Comparison of ENCODE assay signal across 11 mouse cellular contexts in genomic region chr6:146580381-146580926, GRCm38 (mm10). TPM values are rescaled to one million over a fixed set of nuclear protein-coding genes. Genes with fewer than 3 reads are reported as not detected.
DNase-seq lines count a peak whose midpoint lies in the region; ATAC-seq and TF ChIP-seq lines count a peak whose summit lies in the region.
"Had no signal": no experiment of that assay in that cellular context is flagged by ENCODE, and none has a peak within 500 bp of the region (broad histone marks: within the 10 kb centered on the region; RNA-seq: fewer than 3 reads in every experiment).

No protein-coding gene starts in this region.

- H3K27ac ChIP-seq in liver, embryonic 13.5 days: no peak overlapping the region
- no peak overlapping the region for H3K27ac ChIP-seq in liver, embryonic 11.5 days (ENCODE audit: low read depth, low read length)
- H3K27ac ChIP-seq in heart, embryonic 11.5 days (ENCODE audit: low read depth, low read length): no peak overlapping the region
- no peak overlapping the region for H3K27ac ChIP-seq in hindbrain, postnatal 0 days
- H3K27ac ChIP-seq: forebrain, embryonic 13.5 days; midbrain, embryonic 13.5 days had no signal

- H3K9ac ChIP-seq in liver, embryonic 13.5 days: peak overlapping the region; percentile 34; the same call in 1 of the 2 replicates
- no peak overlapping the region for H3K9ac ChIP-seq in liver, embryonic 11.5 days (ENCODE audit: low read depth, low read length)
- no peak overlapping the region for H3K9ac ChIP-seq in heart, embryonic 11.5 days (ENCODE audit: low read depth, low read length)
- H3K9ac ChIP-seq in hindbrain, postnatal 0 days (replicated peaks; ENCODE audit: low read length): no peak overlapping the region
- H3K9ac ChIP-seq: forebrain, embryonic 13.5 days; midbrain, embryonic 13.5 days had no signal

- H3K4me3 ChIP-seq in liver, embryonic 13.5 days (replicated peaks): no peak overlapping the region
- H3K4me3 ChIP-seq in liver, embryonic 11.5 days (ENCODE audit: low read depth, low read length): no peak overlapping the region
- H3K4me3 ChIP-seq in heart, embryonic 11.5 days (ENCODE audit: low read depth, low read length): no peak overlapping the region
- H3K4me3 ChIP-seq in hindbrain, postnatal 0 days (ENCODE audit: low read length): no peak overlapping the region
- H3K4me3 ChIP-seq: forebrain, embryonic 13.5 days; midbrain, embryonic 13.5 days had no signal

- H3K4me1 ChIP-seq in liver, embryonic 13.5 days (replicated peaks): peaks cover 43% of the 10 kb centered on the region
- H3K4me1 ChIP-seq in liver, embryonic 11.5 days (replicated peaks; ENCODE audit: control insufficient read depth, insufficient read depth, low read length): peaks cover 13% of the 10 kb centered on the region
- H3K4me1 ChIP-seq in heart, embryonic 11.5 days (ENCODE audit: control insufficient read depth, insufficient read depth, low read length): peaks cover 12% of the 10 kb centered on the region
- H3K4me1 ChIP-seq in hindbrain, postnatal 0 days (ENCODE audit: insufficient read depth, low read length): peaks cover 12% of the 10 kb centered on the region

- no peak for ATAC-seq in liver, embryonic 13.5 days (ENCODE audit: low read depth)
- no peak for ATAC-seq in liver, embryonic 11.5 days (replicated peaks; ENCODE audit: low FRiP score)
- ATAC-seq in heart, embryonic 11.5 days (replicated peaks; ENCODE audit: insufficient number of reproducible peaks, low FRiP score, low TSS enrichment): no peak
- no peak for ATAC-seq in monocyte, adult 5-6 weeks (replicated peaks; ENCODE audit: insufficient number of reproducible peaks, low FRiP score, low TSS enrichment, poor library complexity, severe bottlenecking)
- ATAC-seq in hindbrain, postnatal 0 days: no peak
- ATAC-seq: forebrain, embryonic 13.5 days; midbrain, embryonic 13.5 days had no signal

- no peak for TF ChIP-seq CTCF in hindbrain, postnatal 0 days (IDR thresholded peaks at IDR 0.05; ENCODE audit: low read depth)

- peaks cover 10% of the 10 kb centered on the region for H3K36me3 ChIP-seq in liver, embryonic 13.5 days
- H3K36me3 ChIP-seq in liver, embryonic 11.5 days (ENCODE audit: control insufficient read depth, insufficient read depth, low read length): peaks cover 5% of the 10 kb centered on the region; the same call in 1 of the 2 replicates
- no peaks in the 10 kb centered on the region for H3K36me3 ChIP-seq in heart, embryonic 11.5 days (ENCODE audit: control insufficient read depth, insufficient read depth, low read length)
- H3K36me3 ChIP-seq in hindbrain, postnatal 0 days (ENCODE audit: insufficient read depth, low read length): no peaks in the 10 kb centered on the region

- H3K4me2 ChIP-seq in liver, embryonic 13.5 days: peak overlapping the region; percentile 26; the same call in 1 of the 2 replicates
- no peak overlapping the region; the same call in 1 of the 2 replicates for H3K4me2 ChIP-seq in liver, embryonic 11.5 days
- H3K4me2 ChIP-seq in heart, embryonic 11.5 days: no peak overlapping the region
- no peak overlapping the region for H3K4me2 ChIP-seq in hindbrain, postnatal 0 days (ENCODE audit: low read depth, low read length)

- no peaks in the 10 kb centered on the region for H3K27me3 ChIP-seq in liver, embryonic 13.5 days
- H3K27me3 ChIP-seq in liver, embryonic 11.5 days (replicated peaks; ENCODE audit: control insufficient read depth, insufficient read depth, low read length): no peaks in the 10 kb centered on the region
- H3K27me3 ChIP-seq in heart, embryonic 11.5 days (ENCODE audit: control insufficient read depth, insufficient read depth, low read length): no peaks in the 10 kb centered on the region
- no peaks in the 10 kb centered on the region for H3K27me3 ChIP-seq in hindbrain, postnatal 0 days (ENCODE audit: insufficient read depth, low read length)
- H3K27me3 ChIP-seq: forebrain, embryonic 13.5 days; midbrain, embryonic 13.5 days had no signal

- H3K9me3 ChIP-seq in liver, embryonic 13.5 days (replicated peaks): no peaks in the 10 kb centered on the region
- no peaks in the 10 kb centered on the region for H3K9me3 ChIP-seq in liver, embryonic 11.5 days (ENCODE audit: control insufficient read depth, low read length)
- H3K9me3 ChIP-seq in heart, embryonic 11.5 days (replicated peaks; ENCODE audit: control insufficient read depth, low read length): no peaks in the 10 kb centered on the region
- no peaks in the 10 kb centered on the region for H3K9me3 ChIP-seq in hindbrain, postnatal 0 days (ENCODE audit: low read length)
- H3K9me3 ChIP-seq: forebrain, embryonic 13.5 days; midbrain, embryonic 13.5 days had no signal

- WGBS in liver, embryonic 13.5 days (ENCODE audit: insufficient replicate concordance): 13% methylated on average over 2 of the region's 2 CpGs
- 24% methylated on average over 2 of the region's 2 CpGs for WGBS in liver, embryonic 11.5 days
- 41% methylated on average over 2 of the region's 2 CpGs for WGBS in heart, embryonic 11.5 days (ENCODE audit: insufficient replicate concordance)
- WGBS in hindbrain, postnatal 0 days: 34% methylated on average over 2 of the region's 2 CpGs

- DNase-seq in liver, embryonic 13.5 days: no peak
- no peak for DNase-seq in liver, embryonic 11.5 days (ENCODE audit: low spot score)
- DNase-seq in brain, adult 2 months (ENCODE audit: low read depth, low spot score): peak; percentile 86
- peak; percentile 20 to 23 for DNase-seq in layer of hippocampus, postnatal 36 days
- peak; percentile 40 to 77 for DNase-seq in right cerebral cortex, postnatal 10 days (ENCODE audit: low spot score in 2 of 2)
- DNase-seq in hindbrain, postnatal 0 days (ENCODE audit: low spot score): no peak
- DNase-seq: kidney, adult 8-10 months had no signal

RNA-seq across cellular contexts. Expression of gene Ints13, which starts 2.8 kb away (rescaled TPM):
- polyA plus RNA-seq in liver, embryonic 13.5 days (2015; fragmentation: Nextera tagmentation; extraction: Ambion mirVana): 39.4 and 54.8 TPM in 2 replicates
- polyA plus RNA-seq in liver, embryonic 11.5 days (2014; fragmentation: Nextera tagmentation; extraction: Ambion mirVana): 69.9 and 74.3 TPM in 2 replicates
- total RNA-seq in layer of hippocampus, postnatal 36 days (2021): 10 to 100 TPM; 41.1 to 51.9 TPM
- 51.8 and 56.3 TPM in 2 replicates for polyA plus RNA-seq in heart, embryonic 11.5 days (2014; fragmentation: Nextera tagmentation; extraction: Ambion mirVana)
- 76.1 to 116 TPM (median 113 TPM) in 3 replicates for total RNA-seq in monocyte, adult 5-6 weeks (2017)
- 19.3 and 24.6 TPM in 2 replicates for total RNA-seq in hindbrain, postnatal 0 days (2014; rRNA removed)
- 25.7 and 26.4 TPM in 2 replicates for polyA plus RNA-seq in hindbrain, postnatal 0 days (2015; fragmentation: Nextera tagmentation; extraction: Ambion mirVana)

RNA-seq across cellular contexts. Expression of gene Fgfr1op2, which starts 3.5 kb away (rescaled TPM):
- polyA plus RNA-seq in liver, embryonic 13.5 days (2015; fragmentation: Nextera tagmentation; extraction: Ambion mirVana): 89.1 and 99.7 TPM in 2 replicates
- polyA plus RNA-seq in liver, embryonic 11.5 days (2014; fragmentation: Nextera tagmentation; extraction: Ambion mirVana): 126 TPM in 2 replicates
- 100 to 1,000 TPM; 109 to 114 TPM for total RNA-seq in layer of hippocampus, postnatal 36 days (2021)
- polyA plus RNA-seq in heart, embryonic 11.5 days (2014; fragmentation: Nextera tagmentation; extraction: Ambion mirVana): 92.8 and 93.4 TPM in 2 replicates
- total RNA-seq in monocyte, adult 5-6 weeks (2017): 234 to 259 TPM (median 240 TPM) in 3 replicates
- total RNA-seq in hindbrain, postnatal 0 days (2014; rRNA removed): 21.6 and 22.3 TPM in 2 replicates
- polyA plus RNA-seq in hindbrain, postnatal 0 days (2015; fragmentation: Nextera tagmentation; extraction: Ambion mirVana): 45.9 and 51.5 TPM in 2 replicates

Comparison
In these comparisons a context has a peak if more than half of its experiments do, and no peak if none do; other contexts are left out.
1. DNase-seq: peak in brain, adult 2 months (single experiment), layer of hippocampus, postnatal 36 days (2 of 2) and right cerebral cortex, postnatal 10 days (2 of 2); none in liver, embryonic 13.5 days (single experiment), liver, embryonic 11.5 days (single experiment) and hindbrain, postnatal 0 days (single experiment).